Mouse (Mus musculus): ENCODE measurements around the gene Syvn1. TPM values are rescaled to one million over a fixed set of nuclear protein-coding genes. Genes with fewer than 3 reads are reported as not detected.
"Not testable (repeated sequence)": the region's sequence is repeated elsewhere in the genome, so short reads cannot be mapped to it uniquely, and the experiment has no call there.

The Syvn1 gene
- total RNA-seq, 2 experiments from 2014 or later, result 15.2 to 16.2 TPM

GRCm38 (mm10) chr19:6040002-6040401, 6.4 kb upstream of the Syvn1 start:
- no peak for DNase-seq

DNA sequence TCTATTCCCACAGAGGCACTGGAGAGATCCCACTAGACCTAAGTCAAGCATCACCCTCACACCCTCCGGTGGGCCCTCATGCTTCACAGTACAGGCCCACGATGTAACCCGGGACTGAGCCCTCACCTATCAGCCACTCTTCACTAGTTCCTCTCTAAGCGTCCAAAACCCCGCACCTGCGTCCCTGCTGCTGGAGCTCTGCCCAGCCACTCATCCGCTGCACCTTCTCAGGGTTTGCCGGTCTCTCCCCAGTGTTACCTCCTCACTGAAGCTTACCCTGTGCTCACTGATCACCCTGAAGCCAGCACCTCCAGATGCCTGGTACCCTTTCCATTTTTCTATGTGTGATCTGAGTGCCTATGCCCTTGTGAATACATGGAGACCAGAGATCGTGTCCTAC, 4.1 kb upstream of the Syvn1 start:
- DNase-seq, result no peak

DNA sequence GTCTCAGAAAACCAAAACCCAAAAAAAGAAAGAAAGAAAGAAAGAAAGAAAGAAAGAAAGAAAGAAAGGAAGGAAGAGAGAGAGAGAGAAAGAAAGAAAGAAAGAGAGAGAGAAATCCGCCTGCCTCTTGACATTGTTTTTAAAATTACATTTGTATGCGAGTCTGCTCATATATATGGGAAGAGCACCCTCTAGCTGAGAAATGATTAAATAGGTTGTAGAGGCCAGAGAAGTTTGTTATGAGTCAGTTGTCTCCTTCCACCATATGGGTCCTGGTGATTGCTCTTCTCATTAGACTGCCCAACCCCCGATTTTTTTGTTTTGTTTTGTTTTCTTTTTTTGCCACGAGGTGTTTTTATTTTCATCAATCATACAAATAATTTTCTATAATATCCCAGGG, 2.3 kb upstream of the Syvn1 start:
- not testable (repeated sequence) for DNase-seq

DNA sequence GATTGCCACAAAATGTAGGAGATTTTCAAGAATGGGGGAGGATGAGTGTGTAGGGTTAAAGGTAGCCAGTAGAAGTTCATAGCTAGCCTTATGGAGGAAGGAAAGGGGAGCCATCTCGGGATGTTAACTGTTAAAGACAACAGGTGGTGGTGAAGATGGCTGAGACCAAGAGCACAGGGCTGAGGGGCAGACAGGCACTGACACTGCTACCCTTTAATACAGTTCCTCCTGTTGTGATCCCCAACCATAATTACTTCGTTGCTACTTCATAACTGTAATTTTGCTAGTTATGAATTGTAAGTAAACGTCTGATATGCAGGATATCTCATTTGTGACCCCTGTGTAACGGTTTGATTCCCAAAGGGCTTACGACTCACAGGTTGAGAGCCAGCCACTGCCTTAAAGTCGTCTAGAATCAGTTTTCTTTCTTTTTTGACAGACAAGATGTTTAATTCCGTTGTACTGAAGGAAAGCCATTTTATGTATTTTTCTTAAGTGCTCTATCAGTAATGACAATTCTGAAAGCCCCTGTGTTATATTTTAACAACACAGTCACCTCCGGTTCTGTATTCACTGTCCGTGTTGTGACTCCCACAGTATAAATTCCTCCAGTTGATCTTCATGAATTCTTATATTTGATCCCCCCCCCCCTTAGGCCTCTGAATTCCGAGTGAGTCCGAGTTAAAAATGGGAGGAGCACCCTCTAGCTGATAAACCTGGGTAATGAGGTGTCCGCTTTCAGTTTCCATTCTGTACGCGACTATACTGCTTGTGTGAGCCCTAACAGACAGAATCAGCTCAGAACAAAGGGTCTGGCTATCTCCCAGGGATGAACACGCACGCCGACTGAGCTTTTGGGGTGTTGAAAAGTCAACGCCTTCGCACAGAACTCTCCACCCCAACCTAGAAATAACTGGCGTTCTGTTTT, 746 bp upstream of the Syvn1 start:
- no peak for DNase-seq

- no peak for DNase-seq
Observed at GRCm38 (mm10) chr19:6047154-6047898, 950 bp downstream of the Syvn1 start.

DNA sequence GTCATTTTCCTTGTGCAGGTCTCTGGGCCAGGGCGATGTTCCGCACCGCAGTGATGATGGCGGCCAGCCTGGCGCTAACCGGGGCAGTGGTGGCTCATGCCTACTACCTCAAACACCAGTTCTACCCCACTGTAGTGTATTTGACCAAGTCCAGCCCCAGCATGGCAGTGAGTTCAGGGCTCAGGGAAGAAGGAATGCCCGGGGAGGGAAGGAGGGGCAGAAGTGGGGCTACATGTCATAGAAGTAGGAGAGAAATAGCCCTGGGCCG, 1.5 kb downstream of the Syvn1 start:
- no peak for DNase-seq

DNA sequence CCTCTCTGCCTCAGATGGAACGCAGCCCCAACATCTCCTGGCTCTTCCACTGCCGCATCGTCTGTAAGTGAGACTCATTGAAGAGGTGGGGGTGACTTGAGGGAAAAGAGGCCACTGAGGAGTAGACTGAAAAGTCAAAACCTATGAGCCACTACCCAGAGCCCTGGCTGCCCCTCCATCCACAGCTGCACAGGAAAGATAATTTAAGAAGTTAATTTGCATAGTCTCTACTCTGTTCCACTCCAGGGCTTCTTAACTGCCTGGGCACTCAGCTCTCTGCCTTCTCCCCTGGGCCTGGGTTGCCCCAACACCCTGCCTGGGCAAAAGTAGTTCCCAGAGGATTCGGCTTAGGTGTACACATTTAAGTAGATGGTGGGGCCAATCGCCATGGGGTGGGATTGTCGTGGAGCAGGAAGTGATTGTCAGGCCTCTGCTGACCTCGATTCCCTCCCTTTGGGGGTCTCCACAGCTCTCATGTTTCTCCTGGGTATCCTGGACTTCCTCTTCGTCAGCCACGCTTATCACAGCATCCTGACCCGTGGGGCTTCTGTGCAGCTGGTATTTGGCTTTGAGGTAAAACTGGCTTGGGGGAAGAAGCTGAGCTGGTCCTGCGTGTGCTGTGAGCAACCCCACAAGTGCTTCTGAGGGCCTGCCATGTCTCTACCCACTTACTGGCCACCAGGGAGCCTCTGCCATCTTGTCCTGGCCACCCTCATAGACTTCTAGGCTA, 2.5 kb downstream of the Syvn1 start:
- DNase-seq, result no peak

- no peak for DNase-seq
Observed at GRCm38 (mm10) chr19:6052516-6052915, 6.1 kb downstream of the Syvn1 start.

DNA sequence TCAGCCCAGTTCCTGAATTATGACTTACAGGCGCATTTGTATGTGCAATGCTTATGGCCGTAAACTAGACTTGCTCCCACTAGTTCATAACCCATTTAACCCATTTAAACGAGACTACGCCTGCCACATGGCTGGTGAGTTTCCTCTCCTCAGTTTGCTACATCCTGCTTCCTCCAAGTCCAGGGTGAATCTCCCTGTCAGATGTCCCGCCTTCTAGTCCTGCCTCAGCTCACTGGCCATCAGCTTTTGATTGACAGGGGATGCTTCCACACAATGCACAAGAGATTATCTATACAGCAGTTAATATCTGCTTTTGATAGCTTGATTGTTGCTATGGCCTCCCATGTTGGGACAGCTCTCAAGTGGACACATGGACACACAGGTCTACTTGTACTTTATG, 7.9 kb downstream of the Syvn1 start:
- DNase-seq, result no peak

DNA sequence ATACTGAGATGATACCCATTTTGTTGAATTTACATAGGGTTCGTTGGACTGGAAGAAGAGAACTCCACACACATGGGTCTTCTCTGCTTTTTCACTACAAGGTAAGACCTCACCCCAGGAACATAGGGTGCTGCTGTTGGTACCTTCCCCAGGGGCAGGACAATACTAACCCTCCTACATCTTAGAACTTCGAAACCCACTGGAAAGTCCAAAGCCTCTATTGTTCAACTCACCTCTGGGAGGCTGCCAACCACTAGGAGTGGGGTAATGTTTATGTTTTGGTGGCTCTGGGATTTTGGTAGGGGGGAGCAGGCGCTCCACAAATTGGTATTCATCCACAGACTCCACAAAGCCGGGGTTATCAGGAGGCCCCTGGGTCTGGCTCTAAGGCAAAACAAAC, 10.3 kb downstream of the Syvn1 start:
- DNase-seq, result no peak

- peak; percentile 98 for DNase-seq
Observed at GRCm38 (mm10) chr19:6057313-6058096, 11.1 kb downstream of the Syvn1 start, which contains the start of the genes Mrpl49 and Fau. Gene Mrpl49 (minus strand): TSS chr19:6057785. Gene Fau (plus strand): TSS chr19:6057844.

GRCm38 (mm10) chr19:6058513-6058912, 12.1 kb downstream of the Syvn1 start:
- no peak for DNase-seq

DNA sequence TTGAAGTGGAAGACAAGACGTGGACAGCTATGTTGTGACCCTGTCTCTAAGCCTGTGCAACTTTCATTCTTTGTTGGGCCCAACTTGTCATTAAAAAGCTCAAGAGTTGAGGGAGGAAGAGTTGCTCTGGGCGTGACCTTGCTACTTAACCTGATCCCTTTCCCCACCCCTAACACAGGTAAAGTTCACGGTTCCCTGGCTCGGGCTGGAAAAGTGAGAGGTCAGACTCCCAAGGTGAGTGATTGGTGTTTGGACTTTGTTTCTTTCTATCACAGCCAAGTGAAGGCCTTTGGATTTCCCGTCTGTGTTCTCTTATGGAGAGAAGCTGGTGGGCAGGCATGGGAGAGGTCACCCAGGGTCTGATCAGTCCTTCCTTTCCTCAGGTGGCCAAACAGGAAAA, 12.6 kb downstream of the Syvn1 start:
- DNase-seq, result no peak

DNA sequence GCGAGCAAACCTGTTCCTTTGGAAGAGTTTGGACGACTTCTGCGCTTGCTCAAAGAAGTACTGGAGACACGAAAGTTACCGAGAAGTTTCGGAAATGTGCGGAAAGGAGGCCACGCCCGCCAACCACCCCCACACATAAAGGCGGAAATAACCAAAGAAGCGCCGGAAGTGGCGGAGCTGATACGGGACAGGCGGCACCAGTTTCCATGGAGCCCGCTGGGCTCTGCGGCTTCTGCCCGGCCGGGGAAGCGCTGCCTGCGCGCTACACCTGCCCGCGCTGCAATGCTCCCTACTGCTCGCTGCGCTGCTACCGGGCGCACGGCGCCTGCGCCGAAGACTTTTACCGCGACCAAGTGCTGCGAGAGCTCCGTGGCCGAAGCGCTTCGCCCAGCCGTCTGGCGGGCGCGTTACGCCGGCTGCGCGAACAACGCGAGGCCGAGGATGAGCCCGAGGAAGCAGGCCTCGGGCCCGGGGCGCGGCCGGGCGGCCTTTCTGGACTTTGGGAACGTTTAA, 14.7 kb downstream of the Syvn1 start, which contains the start of gene Znhit2:
Gene Znhit2, plus strand, starts transcription at position 172 of the 513 bp plus-strand sequence.
- DNase-seq, result peak; percentile 94

- no peak for DNase-seq
Observed at GRCm38 (mm10) chr19:6061641-6062302, 15.4 kb downstream of the Syvn1 start.

DNA sequence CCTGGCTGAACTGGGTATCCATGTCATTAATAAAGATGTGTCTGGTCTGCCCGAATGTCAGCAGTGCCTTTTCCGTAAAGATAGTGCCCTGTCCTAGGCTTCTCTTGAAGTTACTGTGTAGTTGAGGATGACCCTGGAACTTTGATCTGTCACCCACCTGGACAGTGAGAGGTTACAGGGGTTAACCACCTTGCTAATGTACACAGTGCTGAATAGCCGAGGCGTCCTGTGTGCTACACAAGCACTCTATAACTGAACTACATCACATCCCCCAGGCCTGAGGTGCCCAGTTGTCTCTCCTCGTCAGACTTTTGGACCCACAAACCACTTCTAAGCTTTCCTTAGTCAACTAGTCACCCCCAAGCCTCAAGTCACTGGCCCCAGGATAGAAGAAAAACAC, 16.0 kb downstream of the Syvn1 start:
- DNase-seq, result no peak

GRCm38 (mm10) chr19:6063081-6063480, 16.7 kb downstream of the Syvn1 start:
- no peak for DNase-seq

GRCm38 (mm10) chr19:6066571-6066970, 20.2 kb downstream of the Syvn1 start:
- no peak for DNase-seq

GRCm38 (mm10) chr19:6067011-6067723, 20.8 kb downstream of the Syvn1 start:
- peak; percentile 51 for DNase-seq

GRCm38 (mm10) chr19:6067724-6068415, 21.5 kb downstream of the Syvn1 start, which contains the start of gene Tm7sf2:
Gene Tm7sf2 (minus strand): TSS chr19:6068373.
- peak; percentile 90 for DNase-seq
